Mouse (Mus musculus) bone marrow, adult 2 months (tissue): ENCODE measurements around the gene Stox2.

Experiments used
- CTCF ChIP-seq: fragments of 200-500 bp; IDR thresholded peaks from 2 replicates; pipeline ENCODE4 v1.5.1; 2011; ENCODE audit warnings: low read length, control low read depth; ENCODE audit not compliant: control insufficient read depth, insufficient read depth
- POLR2A ChIP-seq: fragments of 200-500 bp; IDR thresholded peaks from 2 replicates; pipeline ENCODE4 v1.6.1; 2011; ENCODE audit warnings: low read depth, mild to moderate bottlenecking, control low read depth, low read length, borderline replicate concordance; ENCODE audit not compliant: control insufficient read depth

- TF ChIP-seq CTCF = no peak
- TF ChIP-seq POLR2A = no peak
These were observed 33.3 kb downstream of the Stox2 start for GRCm38 (mm10) chr8:47412696-47413523.
